Mouse (Mus musculus) kidney, adult 2 months (tissue): ENCODE measurements around the gene Dab2ip.

Experiments used
- CTCF ChIP-seq: fragments of 200-500 bp; conservative IDR thresholded peaks from 2 replicates; pipeline ENCODE4 v1.5.1; 2011; ENCODE audit warnings: low read depth, mild to moderate bottlenecking, control low read depth, low read length, moderate library complexity, mixed read lengths; ENCODE audit not compliant: insufficient read depth, insufficient read length
- POLR2A ChIP-seq: fragments of 200-500 bp; IDR thresholded peaks from one replicate; pipeline ENCODE4 v1.6.1; 2011; ENCODE audit warnings: low read depth, low read length, control low read depth

DNA sequence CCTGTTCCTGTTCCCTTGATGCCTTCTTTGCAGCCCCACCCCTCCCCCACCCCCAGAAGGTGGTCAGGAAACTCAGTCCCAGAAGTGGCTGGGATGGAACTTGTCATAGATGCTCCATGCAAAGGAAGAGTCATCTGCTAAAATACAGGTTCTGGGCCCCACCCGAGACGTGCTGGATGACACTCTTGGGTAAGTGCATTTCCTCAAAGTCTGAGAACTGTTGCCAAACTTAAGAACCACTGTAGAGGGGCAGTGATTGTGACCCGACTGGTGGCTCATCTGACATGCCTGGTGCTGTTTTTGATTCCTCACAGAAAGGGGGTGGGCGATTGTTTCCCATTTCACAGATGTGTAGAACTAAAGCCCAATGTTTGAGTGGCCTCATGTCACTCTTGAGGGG is 111.7 kb downstream of the Dab2ip start:
- TF ChIP-seq POLR2A (no peak), CTCF (no peak)
